Mouse (Mus musculus) bone marrow, adult 2 months (tissue): Measurements from ENCODE around the gene Cox5a.

Experiments used
- CTCF ChIP-seq: fragments of 200-500 bp; IDR thresholded peaks from 2 replicates; pipeline ENCODE4 v1.5.1; 2011; ENCODE audit warnings: low read length, control low read depth; ENCODE audit not compliant: control insufficient read depth, insufficient read depth
- POLR2A ChIP-seq: fragments of 200-500 bp; IDR thresholded peaks from 2 replicates; pipeline ENCODE4 v1.6.1; 2011; ENCODE audit warnings: low read depth, mild to moderate bottlenecking, control low read depth, low read length, borderline replicate concordance; ENCODE audit not compliant: control insufficient read depth

DNA sequence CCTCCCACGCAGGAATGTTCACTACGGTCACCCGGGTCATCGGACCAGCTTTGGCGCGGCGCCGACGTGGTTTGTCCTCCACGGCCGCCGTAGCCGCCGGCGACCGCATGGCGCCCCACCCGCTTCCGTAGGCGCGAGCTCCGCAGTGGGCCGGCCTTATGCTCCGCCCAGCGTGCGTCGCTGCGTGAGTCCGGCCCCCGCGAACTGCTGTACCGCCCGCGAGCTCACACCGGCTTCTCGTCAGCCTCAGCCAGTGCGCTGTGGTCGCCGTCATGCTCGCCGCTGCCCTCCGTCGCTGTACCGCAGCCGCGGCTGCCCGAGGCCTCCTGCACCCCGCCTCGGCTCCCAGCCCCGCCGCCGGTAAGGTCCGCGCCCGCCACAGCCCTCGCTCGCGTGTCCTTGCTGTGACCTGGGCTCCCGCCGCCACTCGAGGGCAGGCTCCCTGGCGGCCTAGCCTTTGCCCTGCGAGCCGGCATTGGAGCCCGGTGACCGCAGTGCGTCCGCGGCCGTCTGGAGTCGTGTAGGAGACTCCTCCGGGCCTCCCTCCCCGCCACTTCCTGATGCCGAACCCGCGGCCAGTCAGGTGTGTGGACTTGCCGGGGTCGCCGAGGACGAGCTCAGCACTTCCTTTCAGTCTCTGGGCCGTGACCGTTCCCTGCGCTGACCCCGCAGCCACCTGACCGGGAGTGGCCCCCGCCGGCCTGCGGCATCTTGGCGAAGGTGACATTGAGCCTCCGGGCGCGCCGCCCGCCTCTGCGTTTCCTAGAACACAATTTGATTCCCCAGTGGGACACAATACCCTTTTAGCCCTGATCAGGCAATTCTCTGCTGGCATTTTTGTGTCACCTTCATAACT is at the start of gene Cox5a:
- TF ChIP-seq CTCF = peak; percentile 8; the same call in 1 of the 2 replicates
- peak; percentile 98 for TF ChIP-seq POLR2A
